Comparison of ENCODE assay signal across 17 mouse cellular contexts in genomic region chr10:90940521-90941520, GRCm38 (mm10).
DNase-seq lines count a peak whose midpoint lies in the region; ATAC-seq and TF ChIP-seq lines count a peak whose summit lies in the region.
"Had no signal": no experiment of that assay in that cellular context is flagged by ENCODE, and none has a peak within 500 bp of the region (broad histone marks: within the 10 kb centered on the region; RNA-seq: fewer than 3 reads in every experiment).

No protein-coding gene starts in this region.

- ATAC-seq in intestine, embryonic 15.5 days: no peak
- ATAC-seq: hindbrain, postnatal 0 days; midbrain, embryonic 13.5 days had no signal

- H3K36me3 ChIP-seq in intestine, embryonic 15.5 days: no peaks in the 10 kb centered on the region
- H3K36me3 ChIP-seq: limb, embryonic 15.5 days had no signal

- H3K27ac ChIP-seq in layer of hippocampus, adult 2 months: peak overlapping the region; percentile 88
- no peak overlapping the region for H3K27ac ChIP-seq in intestine, embryonic 15.5 days
- H3K27ac ChIP-seq: hindbrain, postnatal 0 days; limb, embryonic 15.5 days; macrophage; midbrain, embryonic 13.5 days had no signal

- no peaks in the 10 kb centered on the region for H3K27me3 ChIP-seq in intestine, embryonic 15.5 days (replicated peaks)
- H3K27me3 ChIP-seq: limb, embryonic 15.5 days; midbrain, embryonic 13.5 days had no signal

- no peaks in the 10 kb centered on the region for H3K4me1 ChIP-seq in intestine, embryonic 15.5 days (replicated peaks)
- H3K4me1 ChIP-seq: midbrain, embryonic 13.5 days had no signal

- no peak overlapping the region for H3K4me2 ChIP-seq in intestine, embryonic 15.5 days (replicated peaks)
- H3K4me2 ChIP-seq: limb, embryonic 15.5 days; midbrain, embryonic 13.5 days had no signal

- peak; percentile 16 to 21 for DNase-seq in cerebellum, postnatal 10 days
- no peak for DNase-seq in cerebellum, adult 9-10 months
- DNase-seq in layer of hippocampus, adult 2 months (ENCODE audit: low spot score in 2 of 2): no peak
- DNase-seq in layer of hippocampus, postnatal 14 days (ENCODE audit: low spot score in 2 of 2): no peak
- DNase-seq in right cerebral cortex, postnatal 4 days: peak; percentile 29
- no peak for DNase-seq in right cerebral cortex, postnatal 36 days (ENCODE audit: low spot score in 2 of 2)
- no peak for DNase-seq in urinary bladder, adult 18-20 months (ENCODE audit: low spot score in 2 of 2)
- DNase-seq: adrenal gland, postnatal 14 days; cerebellum, adult 8-10 months; kidney, adult 8-10 months; kidney, postnatal 36 days; lung, adult 2 months had no signal

- 80% methylated on average over 15 of the region's 15 CpGs for whole genome bisulfite sequencing in intestine, embryonic 15.5 days

- no peak overlapping the region for H3K9ac ChIP-seq in intestine, embryonic 15.5 days
- H3K9ac ChIP-seq: limb, embryonic 15.5 days; midbrain, embryonic 13.5 days had no signal

- no peaks in the 10 kb centered on the region for H3K9me3 ChIP-seq in intestine, embryonic 15.5 days
- H3K9me3 ChIP-seq: limb, embryonic 15.5 days; midbrain, embryonic 13.5 days had no signal

- no peak for TF ChIP-seq CTCF in layer of hippocampus, adult 2 months (conservative IDR thresholded peaks at IDR 0.05)

- peak overlapping the region; percentile 24; the same call in 1 of the 2 replicates for H3K4me3 ChIP-seq in layer of hippocampus, adult 2 months
- no peak overlapping the region for H3K4me3 ChIP-seq in intestine, embryonic 15.5 days (replicated peaks)
- H3K4me3 ChIP-seq: limb, embryonic 15.5 days; midbrain, embryonic 13.5 days had no signal

Comparison
In these comparisons a context has a peak if more than half of its experiments do, and no peak if none do; other contexts are left out.
1. DNase-seq: peak in cerebellum, postnatal 10 days (2 of 2) and right cerebral cortex, postnatal 4 days (single experiment); none in cerebellum, adult 9-10 months (single experiment), layer of hippocampus, adult 2 months (0 of 2), layer of hippocampus, postnatal 14 days (0 of 2), right cerebral cortex, postnatal 36 days (0 of 2) and urinary bladder, adult 18-20 months (0 of 2).